Mouse (Mus musculus) duodenum, adult 2 months (tissue): Measurements from ENCODE around the gene Tsga10ip. TPM values are rescaled to one million over a fixed set of nuclear protein-coding genes. Genes with fewer than 3 reads are reported as not detected.

Experiments used
- polyA plus RNA-seq: library from polyadenylated mRNA; depleted of rRNA; stranded (reverse); fragments of >200 nt; gene quantifications from 2 replicates; pipeline ENCODE4 v1.2.3, GENCODE M21; 2012; ENCODE audit warnings: low replicate concordance; rRNA removed

Gene Tsga10ip
- polyA plus RNA-seq, result 0.38 and 5.1 TPM in 2 replicates

DNA sequence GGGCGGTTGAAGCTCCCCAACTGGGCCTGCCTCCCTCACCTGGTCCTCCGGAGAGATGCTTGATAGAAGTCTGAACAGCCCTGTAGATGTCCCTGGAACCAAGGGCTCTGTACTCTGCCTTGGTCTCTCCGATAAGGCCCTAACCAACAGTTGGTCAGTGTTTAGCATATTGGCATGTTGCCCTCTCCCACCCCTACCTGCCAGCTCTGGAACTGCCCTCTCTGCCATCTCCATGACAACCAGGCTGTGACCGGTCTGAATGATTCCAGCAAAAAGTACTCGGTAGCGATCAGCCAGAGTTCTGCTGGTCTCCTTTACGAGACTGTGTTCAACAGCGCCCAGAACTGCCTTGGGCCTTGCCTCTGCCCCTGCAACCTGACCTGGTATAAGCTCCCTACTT is at the start of gene Tsga10ip:
TSS of gene Tsga10ip (minus strand) at position 234 of the 400 bp plus-strand sequence.

DNA sequence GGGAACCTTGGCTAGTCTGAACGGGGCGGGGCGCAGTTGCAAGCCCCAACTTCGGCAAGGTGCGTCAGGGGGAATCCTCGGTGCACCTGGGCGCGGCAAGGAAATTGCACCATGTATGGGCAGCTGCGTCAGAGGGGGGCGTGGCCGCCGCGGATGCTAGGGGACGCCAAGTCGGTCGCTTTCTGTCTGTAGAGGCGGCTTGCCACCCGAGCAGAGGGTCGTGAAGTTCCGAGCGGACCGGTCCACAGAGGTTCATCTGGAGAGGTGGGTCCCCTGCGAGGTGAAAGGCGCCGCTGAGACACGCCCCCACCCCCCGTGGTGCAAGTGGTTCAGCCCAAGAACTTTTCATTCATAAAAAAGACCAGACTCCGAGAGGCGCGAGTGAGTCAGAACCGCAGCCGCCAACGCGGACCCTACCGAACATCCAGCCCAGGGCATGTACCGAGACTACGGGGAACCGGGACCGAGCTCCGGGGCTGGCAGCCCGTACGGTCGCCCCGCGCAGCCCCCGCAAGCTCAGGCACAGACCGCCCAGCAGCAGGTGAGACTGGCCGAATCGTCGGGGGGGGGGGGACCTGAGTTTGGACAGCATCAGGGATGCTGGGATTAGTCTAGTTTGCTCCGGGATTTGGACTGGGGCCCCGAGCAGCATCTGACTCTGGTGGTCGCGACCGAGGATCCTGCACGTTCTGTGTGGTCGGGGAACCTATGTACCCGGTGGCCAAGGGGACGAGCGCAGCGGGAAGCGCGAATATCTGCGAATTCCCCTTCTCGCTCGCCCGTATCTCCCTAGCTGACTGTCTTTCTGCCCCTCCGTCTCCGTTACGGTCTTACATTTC is 45.4 kb upstream of the Tsga10ip start, which contains the start of gene Fosl1:
TSS of gene Fosl1 (plus strand) at position 33 of the 839 bp plus-strand sequence.

DNA sequence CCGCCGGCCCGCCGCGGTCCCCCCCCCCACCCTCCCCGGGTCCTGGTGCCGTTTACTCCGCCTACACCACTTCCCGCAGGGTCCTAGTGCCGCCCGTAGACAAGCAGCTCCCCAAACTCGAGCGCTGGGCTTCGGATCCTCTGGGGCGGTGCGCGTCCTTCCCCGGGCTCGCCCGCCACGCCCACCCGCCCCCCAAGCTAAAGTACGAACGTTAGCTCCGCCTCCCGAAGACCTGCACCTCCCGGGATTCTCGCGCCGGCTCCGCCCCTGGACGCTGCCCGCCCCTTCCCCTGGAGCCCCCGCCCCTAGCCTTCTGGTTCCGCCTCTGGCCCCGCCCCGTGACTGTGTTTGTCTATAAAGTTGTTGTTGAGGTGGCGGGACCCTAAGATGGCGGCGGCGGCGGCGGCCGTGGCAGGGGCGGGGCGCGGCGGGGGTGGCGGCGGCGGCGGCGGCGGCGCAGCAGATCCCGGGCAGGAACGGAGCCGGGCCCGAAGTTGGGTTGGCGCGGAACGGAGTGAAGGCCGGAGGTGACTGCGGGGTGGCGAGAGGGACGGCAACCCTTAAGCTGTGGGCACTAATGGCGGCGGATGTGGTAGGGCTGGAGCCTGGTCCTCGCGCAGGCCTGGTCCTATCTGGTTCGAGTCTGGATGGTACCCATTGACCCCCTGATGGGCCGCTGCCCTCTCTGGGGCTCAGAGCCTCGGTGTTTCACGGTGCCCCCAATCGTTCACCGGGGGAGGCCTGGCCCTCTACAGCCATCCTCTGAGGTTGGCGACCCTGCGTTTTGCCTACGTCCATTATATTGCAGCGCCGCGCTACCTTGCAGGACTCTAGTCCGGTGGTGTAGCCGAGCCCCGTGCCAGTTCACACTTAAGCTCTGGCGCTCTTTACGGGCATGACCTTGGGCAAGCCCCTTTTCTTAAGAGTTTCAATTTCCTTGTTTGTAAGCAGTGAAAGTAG is 22.7 kb upstream of the Tsga10ip start, which contains the start of the genes Drap1 and AI837181:
TSS of gene Drap1 (minus strand) at position 198 of the 960 bp plus-strand sequence.
TSS of gene AI837181 (plus strand) at position 363 of the 960 bp plus-strand sequence.

DNA sequence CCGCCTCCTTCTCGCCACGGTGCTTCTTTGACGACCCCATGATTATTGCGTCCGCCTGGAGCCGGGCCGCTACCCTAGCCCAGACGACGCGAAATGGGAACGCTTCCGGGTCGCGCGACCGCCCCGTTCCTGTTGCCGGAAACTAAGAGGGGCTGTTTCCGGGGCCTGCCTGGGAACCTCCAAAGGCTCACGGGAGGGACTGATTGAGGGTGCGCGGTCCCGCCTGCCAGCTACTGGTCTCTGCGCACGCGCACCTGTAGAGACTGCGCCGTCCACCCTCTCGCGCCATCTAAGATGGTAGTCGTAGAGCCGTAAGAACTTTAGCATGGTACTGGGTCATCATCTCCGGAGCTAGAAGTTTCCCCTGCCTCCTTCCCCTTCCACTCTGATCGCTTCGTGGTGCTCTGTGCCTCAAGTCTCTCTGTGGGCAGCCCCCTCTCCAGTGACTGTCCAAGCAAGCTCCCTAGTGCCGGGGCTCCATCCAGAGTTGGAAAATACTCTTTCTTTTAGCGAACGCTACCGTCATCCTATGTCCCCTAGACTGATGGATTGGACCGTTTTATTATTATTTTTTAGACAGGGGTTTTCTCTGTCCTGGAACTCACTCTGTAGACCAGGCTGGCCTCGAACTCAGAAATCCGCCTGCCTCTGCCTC is 13.6 kb downstream of the Tsga10ip start, which contains the start of gene Sart1:
TSS of gene Sart1 (minus strand) at position 116 of the 655 bp plus-strand sequence.

DNA sequence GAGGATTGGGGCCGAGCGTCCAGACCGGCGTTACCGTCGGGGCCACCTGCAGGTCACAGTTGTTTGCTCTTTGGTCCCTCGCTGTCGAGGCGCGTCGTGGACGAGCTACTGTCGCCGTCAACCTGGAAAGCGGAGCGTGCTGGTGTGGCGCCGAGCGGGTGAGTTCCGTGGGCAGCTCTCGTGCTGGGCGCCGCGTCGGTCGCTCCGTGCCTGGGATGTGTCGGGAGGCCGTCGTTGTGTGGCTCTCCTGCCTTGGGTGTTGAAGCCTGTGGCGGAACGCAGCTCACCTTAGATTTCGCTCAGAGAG is 35.3 kb downstream of the Tsga10ip start, which contains the start of gene Banf1:
TSS of gene Banf1 (minus strand) at position 116 of the 307 bp plus-strand sequence.

DNA sequence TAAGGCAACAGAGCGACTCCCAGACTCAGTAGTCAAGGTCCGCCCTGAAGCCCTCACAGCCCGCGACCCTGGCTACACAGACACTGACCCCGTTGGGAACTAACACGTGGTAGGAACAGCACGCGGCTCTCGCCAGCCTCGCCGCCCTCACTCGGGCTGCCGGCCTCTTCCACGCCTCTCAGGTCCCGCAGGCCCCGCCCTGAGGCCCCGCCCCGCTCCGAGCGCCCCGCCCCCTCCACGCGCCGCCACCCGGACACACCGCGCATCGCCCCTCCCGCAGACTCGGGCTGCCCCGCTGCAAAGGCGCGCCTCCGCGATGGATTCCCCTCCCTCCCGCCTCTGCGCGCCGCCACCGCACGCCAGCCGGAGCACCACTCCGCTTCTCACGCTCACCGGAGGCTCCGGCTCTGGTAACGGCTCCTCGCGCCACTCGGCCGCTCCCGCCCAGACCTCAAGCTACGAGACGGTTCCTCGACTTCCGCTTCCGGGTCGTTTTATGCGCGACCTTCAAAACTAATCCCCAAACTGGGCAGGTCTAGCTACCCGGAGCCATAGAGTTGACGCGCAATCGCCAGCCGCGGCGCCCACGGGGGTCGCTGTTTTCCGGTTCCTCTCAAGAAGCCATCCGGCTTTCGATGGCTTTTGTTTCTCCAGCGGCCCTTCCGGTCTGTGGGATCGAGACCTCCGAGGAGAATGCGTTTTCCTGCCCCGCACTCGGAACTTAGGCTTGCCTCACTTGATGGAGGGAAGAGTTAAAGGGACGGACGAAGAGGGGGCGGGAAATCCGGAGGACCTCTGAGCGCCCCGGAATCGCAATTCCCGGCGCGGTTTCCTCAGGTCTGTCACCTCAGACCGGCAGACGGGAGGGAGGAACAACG is 35.9 kb downstream of the Tsga10ip start, which contains the start of gene Eif1ad:
TSS of gene Eif1ad (plus strand) at position 567 of the 878 bp plus-strand sequence.

DNA sequence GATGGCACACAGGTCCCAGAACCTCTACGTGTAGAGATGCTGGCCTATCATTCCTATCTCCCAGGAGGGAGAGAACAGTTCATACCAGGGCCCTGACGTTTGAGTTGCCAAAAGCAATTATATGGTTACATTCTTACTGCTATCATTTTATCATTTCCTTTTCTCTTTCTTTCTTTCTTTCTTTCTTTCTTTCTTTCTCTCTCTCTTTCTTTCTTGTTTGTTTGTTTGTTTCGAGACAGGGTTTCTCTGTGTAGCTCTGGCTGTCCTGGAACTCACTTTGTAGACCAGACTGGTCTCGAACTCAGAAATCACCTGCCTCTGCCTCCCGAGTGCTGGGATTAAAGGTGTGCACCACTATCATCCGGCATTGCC is 52.8 kb downstream of the Tsga10ip start, which contains the start of gene Cst6:
TSS of gene Cst6 (minus strand) at position 73 of the 372 bp plus-strand sequence.

Other genes starting within 250 kb of the Tsga10ip start
- 6.7 and 7.8 TPM in 2 replicates for gene Pacs1, start 129.4 kb downstream of the Tsga10ip start, polyA plus RNA-seq
- gene Sf3b2, start 107.1 kb downstream of the Tsga10ip start, polyA plus RNA-seq, result 86.5 and 99.5 TPM in 2 replicates
- 0.08 TPM in 1 of 2 replicates, not detected in the other for gene Gal3st3, start 104.2 kb downstream of the Tsga10ip start, polyA plus RNA-seq
- not detected in 2 replicates for gene Catsper1, start 66.8 kb downstream of the Tsga10ip start, polyA plus RNA-seq
- 775 and 1,382 TPM in 2 replicates for gene Cst6, start 53.0 kb downstream of the Tsga10ip start, polyA plus RNA-seq
- 22.1 and 39.9 TPM in 2 replicates for gene Eif1ad, start 35.8 kb downstream of the Tsga10ip start, polyA plus RNA-seq
- gene Banf1, start 35.4 kb downstream of the Tsga10ip start, polyA plus RNA-seq, result 134 and 143 TPM in 2 replicates
- gene Sart1, start 13.8 kb downstream of the Tsga10ip start, polyA plus RNA-seq, result 4.2 and 12.1 TPM in 2 replicates
- 75.9 and 95.8 TPM in 2 replicates for gene Drap1, start 22.5 kb upstream of the Tsga10ip start, polyA plus RNA-seq
- gene AI837181, start 22.6 kb upstream of the Tsga10ip start, polyA plus RNA-seq, result 53.5 and 90.2 TPM in 2 replicates
- gene Fosl1, start 45.0 kb upstream of the Tsga10ip start, polyA plus RNA-seq, result 0.43 and 3.2 TPM in 2 replicates
- gene Ccdc85b, start 55.4 kb upstream of the Tsga10ip start, polyA plus RNA-seq, result 3.0 and 4.1 TPM in 2 replicates
- 77.1 and 157 TPM in 2 replicates for gene Fibp, start 58.1 kb upstream of the Tsga10ip start, polyA plus RNA-seq
- 3.0 and 8.9 TPM in 2 replicates for gene Ctsw, start 66.0 kb upstream of the Tsga10ip start, polyA plus RNA-seq
- 24.2 and 26.7 TPM in 2 replicates for gene Efemp2, start 71.4 kb upstream of the Tsga10ip start, polyA plus RNA-seq
- gene Mus81, start 85.9 kb upstream of the Tsga10ip start, polyA plus RNA-seq, result 24.4 and 30.3 TPM in 2 replicates
- 354 and 628 TPM in 2 replicates for gene Cfl1, start 87.9 kb upstream of the Tsga10ip start, polyA plus RNA-seq
- 0.19 TPM in 1 of 2 replicates, not detected in the other for gene 1700020D05Rik, start 101.3 kb upstream of the Tsga10ip start, polyA plus RNA-seq
- gene Snx32, start 108.0 kb upstream of the Tsga10ip start, polyA plus RNA-seq, result 2.3 and 3.4 TPM in 2 replicates
- gene Ovol1, start 158.1 kb upstream of the Tsga10ip start, polyA plus RNA-seq, result 50.7 and 55.8 TPM in 2 replicates
- 27.3 and 37.3 TPM in 2 replicates for gene Ap5b1, start 165.5 kb upstream of the Tsga10ip start, polyA plus RNA-seq
- 55.0 and 64.6 TPM in 2 replicates for gene Rnaseh2c, start 199.3 kb upstream of the Tsga10ip start, polyA plus RNA-seq
- gene Kat5, start 207.7 kb upstream of the Tsga10ip start, polyA plus RNA-seq, result 28.1 and 29.4 TPM in 2 replicates
- 63.4 and 69.8 TPM in 2 replicates for gene Rela, start 235.0 kb upstream of the Tsga10ip start, polyA plus RNA-seq